Mouse (Mus musculus) stomach, embryonic 16.5 days (tissue): ENCODE measurements around the gene Mast4. TPM values are rescaled to one million over a fixed set of nuclear protein-coding genes. Genes with fewer than 3 reads are reported as not detected.

Experiments
- ATAC-seq: fragments of 200-750 bp; cut with Nextera tagmentation; 2 replicates; pipeline ENCODE4 v1.8.0; 2017; ENCODE audit warnings: moderate number of reproducible peaks, moderate TSS enrichment; ENCODE audit not compliant: insufficient read depth, low FRiP score
- H3K27ac ChIP-seq: fragments of 300-500 bp; sonication (generic); 2 replicates; pipeline ENCODE4 v1.5.1; 2014; ENCODE audit warnings: low read length
- H3K27me3 ChIP-seq: fragments of 300-500 bp; sonication (generic); 2 replicates; pipeline ENCODE4 v1.6.1; 2014; ENCODE audit warnings: low read length, control low read depth, mixed read lengths; ENCODE audit not compliant: control insufficient read depth, insufficient read depth
- H3K36me3 ChIP-seq: fragments of 300-500 bp; sonication (generic); 2 replicates; pipeline ENCODE4 v1.6.1; 2014; ENCODE audit warnings: low read length; ENCODE audit not compliant: control insufficient read depth, insufficient read depth
- H3K4me1 ChIP-seq: fragments of 300-500 bp; sonication (generic); 2 replicates; pipeline ENCODE4 v1.6.1; 2014; ENCODE audit warnings: low read length, control low read depth, mixed read lengths; ENCODE audit not compliant: control insufficient read depth, insufficient read depth
- H3K4me2 ChIP-seq: fragments of 300-500 bp; sonication (generic); 2 replicates; pipeline ENCODE4 v1.6.1; 2014; ENCODE audit warnings: low read depth, low read length, mixed read lengths
- H3K4me3 ChIP-seq: fragments of 300-500 bp; sonication (generic); replicated peaks from 2 replicates; pipeline ENCODE4 v1.5.1; 2014; ENCODE audit warnings: mild to moderate bottlenecking, low read length
- H3K9ac ChIP-seq: fragments of 300-500 bp; sonication (generic); 2 replicates; pipeline ENCODE4 v1.6.1; 2014; ENCODE audit warnings: low read length
- H3K9me3 ChIP-seq: fragments of 300-500 bp; sonication (generic); replicated peaks from 2 replicates; pipeline ENCODE4 v1.6.1; 2016; ENCODE audit warnings: low read length, control low read depth; ENCODE audit not compliant: control insufficient read depth
- WGBS: fragments of 180-500 bp; shearing (Covaris S2); extraction: QIAGEN DNeasy Blood & Tissue Kit; methylation state at CpG from one replicate; pipeline ENCODE4 v1.1.7; 2014; 5-methylcytosine and 5-hydroxymethylcytosine counted together
- polyA plus RNA-seq: library from polyadenylated mRNA; unstranded; fragments of >200 nt; fragmentation: Nextera tagmentation; extraction: Ambion mirVana; gene quantifications from 2 replicates; pipeline ENCODE4 v1.2.1, GENCODE M21; 2015

Gene Mast4
- polyA plus RNA-seq, 1 experiment from 2014 or later: 31.0 TPM

DNA sequence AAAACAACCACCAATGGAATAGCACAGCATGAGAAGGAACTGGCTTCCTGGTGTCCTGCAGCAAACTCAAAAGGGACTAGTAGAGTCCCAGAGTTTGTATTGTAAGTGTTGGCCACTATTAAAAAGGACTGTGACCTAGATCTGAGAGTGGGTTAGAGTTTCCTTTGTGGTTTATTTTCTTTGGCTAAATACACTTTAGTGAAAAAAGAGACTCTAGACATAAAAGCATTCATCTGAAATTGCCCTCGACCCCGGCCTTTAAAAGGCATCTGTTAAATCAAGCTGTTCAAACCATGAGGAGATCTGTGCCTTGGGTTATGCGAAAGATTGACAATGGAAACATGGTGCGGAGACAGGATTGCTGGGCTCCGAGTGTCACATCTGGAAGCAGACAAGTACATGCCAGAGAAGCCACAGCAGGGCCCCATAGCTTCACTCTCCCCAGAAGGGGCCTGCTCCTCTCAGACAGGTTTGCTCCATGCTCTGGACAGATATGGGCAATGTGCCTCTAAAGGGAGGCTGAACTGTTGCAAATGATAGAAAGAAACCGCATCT, 543.6 kb downstream of the Mast4 start:
- ATAC-seq: no peak
- Histone ChIP-seq H3K27ac (no peak overlapping the region), H3K36me3 (no peaks in the 10 kb centered on the region), H3K9me3 (no peaks in the 10 kb centered on the region), H3K4me2 (no peak overlapping the region), H3K9ac (no peak overlapping the region), H3K4me1 (no peaks in the 10 kb centered on the region), H3K27me3 (no peaks in the 10 kb centered on the region), H3K4me3 (no peak overlapping the region)
- WGBS: 80% methylated on average over 6 of the region's 6 CpGs

DNA sequence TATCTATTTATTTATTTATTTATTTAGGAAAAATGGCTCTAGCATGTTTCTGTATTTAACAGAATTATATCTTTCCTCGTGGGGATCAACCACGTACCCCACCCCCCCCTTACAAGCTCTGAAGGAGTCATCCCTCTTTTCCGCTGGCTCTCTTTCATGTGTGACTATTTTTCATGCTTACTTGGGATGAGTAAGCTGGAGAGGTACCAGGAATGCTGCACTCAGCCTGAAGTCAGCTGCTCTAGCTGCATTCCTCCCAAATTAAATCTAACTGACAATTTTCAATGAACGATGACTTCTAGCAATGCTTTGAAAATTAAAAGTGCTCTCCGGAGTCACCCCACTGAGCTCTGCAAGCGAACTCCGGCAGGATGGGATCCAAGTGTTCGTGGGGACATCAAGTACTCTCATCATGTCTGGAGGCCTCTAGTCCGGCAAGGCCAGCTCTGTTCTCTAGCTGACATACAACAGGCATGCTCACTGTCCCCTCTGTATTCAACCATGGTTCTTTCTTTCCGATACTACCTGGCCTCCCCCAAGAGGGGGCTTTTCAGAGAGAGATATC, 547.5 kb downstream of the Mast4 start:
- no peaks in the 10 kb centered on the region for H3K4me1 ChIP-seq
- 85% methylated on average over 10 of the region's 10 CpGs for WGBS

GRCm38 (mm10) chr13:102783531-102784310, 550.6 kb downstream of the Mast4 start:
- no peak overlapping the region for H3K4me3 ChIP-seq
- H3K9ac ChIP-seq: no peak overlapping the region
- WGBS: 67% methylated on average over 7 of the region's 7 CpGs
- no peaks in the 10 kb centered on the region for H3K4me1 ChIP-seq
- ATAC-seq: no peak
- H3K9me3 ChIP-seq: no peaks in the 10 kb centered on the region
- no peaks in the 10 kb centered on the region for H3K27me3 ChIP-seq
- peaks cover 2% of the 10 kb centered on the region; the same call in 1 of the 2 replicates for H3K36me3 ChIP-seq
- no peak overlapping the region for H3K4me2 ChIP-seq
- no peak overlapping the region for H3K27ac ChIP-seq

More for the DNA sequence above, 547.5 kb downstream of the Mast4 start:
- H3K4me3 ChIP-seq: no peak overlapping the region
- no peak overlapping the region for H3K9ac ChIP-seq
- no peaks in the 10 kb centered on the region for H3K36me3 ChIP-seq
- H3K4me2 ChIP-seq: no peak overlapping the region
- H3K9me3 ChIP-seq: no peaks in the 10 kb centered on the region
- no peak overlapping the region for H3K27ac ChIP-seq
- H3K27me3 ChIP-seq: no peaks in the 10 kb centered on the region
- ATAC-seq: no peak

GRCm38 (mm10) chr13:102779275-102779674, 555.0 kb downstream of the Mast4 start:
- H3K4me2 ChIP-seq: no peak overlapping the region
- H3K27ac ChIP-seq: no peak overlapping the region
- ATAC-seq: no peak
- no peaks in the 10 kb centered on the region for H3K27me3 ChIP-seq
- no peak overlapping the region for H3K9ac ChIP-seq
- H3K4me1 ChIP-seq: no peaks in the 10 kb centered on the region
- H3K9me3 ChIP-seq: no peaks in the 10 kb centered on the region
- H3K36me3 ChIP-seq: peaks cover 2% of the 10 kb centered on the region; the same call in 1 of the 2 replicates
- no peak overlapping the region for H3K4me3 ChIP-seq
- 89% methylated on average over 3 of the region's 3 CpGs for WGBS

DNA sequence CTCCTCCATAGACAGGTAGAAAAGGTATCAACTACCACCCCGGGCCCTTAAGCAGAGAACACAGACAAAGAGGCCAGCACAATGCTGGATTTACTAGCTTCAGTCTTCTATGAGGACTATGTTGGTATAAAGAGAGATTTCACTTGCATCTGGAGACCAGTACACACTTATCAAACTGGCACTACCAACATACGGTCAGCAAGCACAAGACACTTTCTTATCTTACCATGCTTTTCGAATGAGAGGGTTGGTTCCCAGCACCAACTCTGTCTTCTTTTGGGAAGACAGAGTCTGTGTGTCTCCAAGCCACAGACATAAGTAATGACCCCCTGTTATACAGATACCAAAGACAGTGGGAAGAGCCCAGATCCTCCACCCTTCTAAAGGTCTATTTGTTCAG, 555.4 kb downstream of the Mast4 start:
- Histone ChIP-seq H3K4me3 (no peak overlapping the region), H3K4me1 (no peaks in the 10 kb centered on the region), H3K27ac (no peak overlapping the region), H3K9me3 (no peaks in the 10 kb centered on the region), H3K4me2 (no peak overlapping the region), H3K9ac (no peak overlapping the region), H3K27me3 (no peaks in the 10 kb centered on the region), H3K36me3 (peaks cover 5% of the 10 kb centered on the region; the same call in 1 of the 2 replicates)
- ATAC-seq: no peak
- WGBS: 91% methylated on average over 3 of the region's 3 CpGs

DNA sequence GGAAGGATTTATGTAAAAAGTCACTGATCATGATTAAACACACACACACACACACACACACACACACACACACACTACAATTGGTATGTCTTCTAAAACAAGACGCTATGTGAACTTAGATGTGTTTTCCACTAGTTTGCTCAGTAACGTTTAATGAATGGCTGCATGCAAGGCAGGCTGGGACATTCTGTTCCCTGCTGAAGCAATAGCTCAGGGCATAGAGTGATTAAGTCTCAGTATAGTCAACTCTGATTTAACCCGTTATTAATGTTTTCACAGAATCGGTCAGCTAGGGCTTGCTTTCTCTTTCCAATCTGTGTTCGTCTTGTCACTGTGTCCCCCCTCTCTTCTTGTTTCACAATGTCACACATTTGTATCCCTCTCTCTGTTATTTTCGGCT, 558.8 kb downstream of the Mast4 start:
- H3K4me3 ChIP-seq: no peak overlapping the region
- 0 out of 2 replicates have a peak, but pooled peaks cover 5% of the 10 kb centered on the region for H3K36me3 ChIP-seq
- H3K27me3 ChIP-seq: no peaks in the 10 kb centered on the region
- H3K4me1 ChIP-seq: no peaks in the 10 kb centered on the region
- ATAC-seq: no peak
- no peaks in the 10 kb centered on the region for H3K9me3 ChIP-seq
- H3K27ac ChIP-seq: no peak overlapping the region
- WGBS: 82% methylated on average over 6 of the region's 6 CpGs
- no peak overlapping the region for H3K4me2 ChIP-seq
- H3K9ac ChIP-seq: no peak overlapping the region

- Histone ChIP-seq H3K4me2 (no peak overlapping the region), H3K36me3 (0 out of 2 replicates have a peak, but pooled peaks cover 5% of the 10 kb centered on the region), H3K27me3 (no peaks in the 10 kb centered on the region), H3K9ac (no peak overlapping the region), H3K4me1 (no peaks in the 10 kb centered on the region), H3K4me3 (no peak overlapping the region), H3K9me3 (no peaks in the 10 kb centered on the region), H3K27ac (no peak overlapping the region)
- no peak for ATAC-seq
- 69% methylated on average over 7 of the region's 7 CpGs for WGBS
Observed at GRCm38 (mm10) chr13:102774786-102775201, 559.5 kb downstream of the Mast4 start.

- H3K27me3 ChIP-seq: no peaks in the 10 kb centered on the region
- 87% methylated on average over 9 of the region's 9 CpGs for WGBS
- H3K4me3 ChIP-seq: no peak overlapping the region
- no peak overlapping the region for H3K27ac ChIP-seq
- 0 out of 2 replicates have a peak, but pooled peaks cover 5% of the 10 kb centered on the region for H3K36me3 ChIP-seq
- no peaks in the 10 kb centered on the region for H3K9me3 ChIP-seq
- no peak overlapping the region for H3K9ac ChIP-seq
- no peaks in the 10 kb centered on the region for H3K4me1 ChIP-seq
- no peak overlapping the region for H3K4me2 ChIP-seq
- ATAC-seq: no peak
Observed at GRCm38 (mm10) chr13:102773169-102773568, 561.1 kb downstream of the Mast4 start.

DNA sequence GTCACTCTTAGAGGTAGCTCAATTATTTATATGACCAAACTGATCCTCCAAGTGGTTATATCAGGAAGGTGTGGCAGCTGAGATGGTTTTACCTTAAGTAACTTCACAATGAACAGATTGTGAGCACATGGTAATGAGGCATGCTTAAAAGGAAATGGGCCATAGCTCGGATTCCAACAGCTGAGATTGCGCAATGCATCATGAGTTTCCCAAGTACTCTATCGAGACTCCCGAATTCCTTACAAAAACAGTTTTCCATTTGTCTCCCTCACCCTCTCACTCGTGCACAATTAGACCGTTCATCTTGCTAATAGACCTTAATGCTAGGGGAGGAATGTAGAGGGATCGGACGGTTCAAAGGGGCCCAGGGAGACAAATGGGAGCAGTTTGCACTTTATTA, 564.1 kb downstream of the Mast4 start:
- Histone ChIP-seq H3K9me3 (no peaks in the 10 kb centered on the region), H3K4me2 (no peak overlapping the region), H3K4me3 (no peak overlapping the region), H3K9ac (no peak overlapping the region), H3K4me1 (no peaks in the 10 kb centered on the region), H3K27me3 (no peaks in the 10 kb centered on the region), H3K27ac (no peak overlapping the region), H3K36me3 (0 out of 2 replicates have a peak, but pooled peaks cover 5% of the 10 kb centered on the region)
- 52% methylated on average over 8 of the region's 8 CpGs for WGBS
- no peak for ATAC-seq
